Mouse (Mus musculus) lung, postnatal 0 days (tissue): Measurements from ENCODE around the gene Lin7c.

Experiments
- CTCF ChIP-seq: IDR thresholded peaks from 2 replicates; pipeline ENCODE4 v1.5.1; 2016; ENCODE audit warnings: antibody characterized with exemption, mild to moderate bottlenecking
- EP300 ChIP-seq: IDR thresholded peaks from 2 replicates; pipeline ENCODE4 v1.6.1; 2016; ENCODE audit warnings: antibody characterized with exemption, mild to moderate bottlenecking, control low read depth

GRCm38 (mm10) chr2:109884106-109884505, 6.5 kb upstream of the Lin7c start:
- TF ChIP-seq EP300 (no peak), CTCF (no peak)
